Mouse (Mus musculus): ENCODE data around the gene Cblc.

Cblc gene

DNA sequence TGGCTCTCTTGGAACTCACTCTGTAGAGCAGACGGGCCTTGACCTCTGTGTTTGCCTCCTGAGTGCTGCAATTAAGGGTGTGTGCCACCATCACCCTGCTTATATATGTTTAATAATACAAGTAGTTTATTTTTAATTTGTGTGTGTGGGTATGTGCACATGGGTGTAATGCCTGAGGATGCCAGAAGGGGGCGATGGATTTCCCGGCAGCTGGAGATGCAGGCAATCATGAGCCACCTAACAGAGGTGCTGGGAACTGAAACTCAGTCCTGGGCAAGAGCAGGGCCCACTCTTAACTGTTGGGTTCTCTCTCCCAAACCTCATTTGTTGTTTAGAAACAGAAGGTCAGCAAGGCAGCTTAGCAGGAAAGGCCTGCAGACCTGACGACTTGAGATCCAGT is 16.7 kb downstream of the Cblc start:
- DNase-seq, result no peak

DNA sequence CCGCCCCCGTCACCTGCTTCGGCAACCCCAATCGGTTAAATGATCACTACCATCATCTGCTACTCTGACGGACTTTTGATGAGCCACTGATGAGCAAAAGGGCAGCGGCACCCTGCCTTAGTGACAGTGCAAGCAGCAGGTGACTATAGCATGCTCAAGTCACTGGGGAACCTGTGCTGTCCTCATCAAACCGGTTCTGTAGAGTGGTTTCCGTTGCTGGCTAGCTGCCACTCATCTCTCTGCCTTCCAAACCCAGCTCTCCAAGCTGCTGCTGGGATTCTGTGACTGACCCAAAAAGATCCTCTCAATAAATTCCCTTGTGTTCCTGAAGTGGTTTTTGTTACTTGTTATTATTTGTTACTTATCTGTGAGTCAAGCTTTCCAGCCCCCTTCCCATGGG is 18.0 kb downstream of the Cblc start:
- no peak for DNase-seq

GRCm38 (mm10) chr7:19777049-19777723 is 19.4 kb downstream of the Cblc start:
- no peak for DNase-seq

GRCm38 (mm10) chr7:19771682-19772081 is 24.9 kb downstream of the Cblc start:
- no peak for DNase-seq

DNA sequence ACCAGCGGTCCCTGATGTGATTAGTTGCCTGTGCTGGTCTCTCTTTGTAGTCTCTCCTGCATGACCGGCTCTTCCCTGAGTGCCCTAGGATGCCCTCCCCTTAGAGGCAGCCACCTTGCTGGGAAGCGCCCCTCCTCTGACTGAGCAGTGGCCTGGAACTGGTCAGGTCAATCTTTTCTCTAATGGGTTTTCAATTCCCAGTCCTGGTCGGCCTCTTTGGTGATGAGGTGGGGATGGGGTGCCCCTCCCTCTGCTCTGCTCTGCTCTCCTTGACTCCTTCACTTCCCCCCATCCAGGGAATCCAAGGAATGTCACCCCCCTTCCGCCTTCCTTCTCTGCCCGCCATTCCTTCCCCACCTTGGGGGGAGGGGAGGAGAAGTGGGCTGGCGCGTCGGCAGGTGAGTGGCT is 25.6 kb downstream of the Cblc start, which contains the start of gene Bcam:
Bcam (minus strand) TSS at position 33 of the 408 bp plus-strand sequence.
- no peak for DNase-seq

DNA sequence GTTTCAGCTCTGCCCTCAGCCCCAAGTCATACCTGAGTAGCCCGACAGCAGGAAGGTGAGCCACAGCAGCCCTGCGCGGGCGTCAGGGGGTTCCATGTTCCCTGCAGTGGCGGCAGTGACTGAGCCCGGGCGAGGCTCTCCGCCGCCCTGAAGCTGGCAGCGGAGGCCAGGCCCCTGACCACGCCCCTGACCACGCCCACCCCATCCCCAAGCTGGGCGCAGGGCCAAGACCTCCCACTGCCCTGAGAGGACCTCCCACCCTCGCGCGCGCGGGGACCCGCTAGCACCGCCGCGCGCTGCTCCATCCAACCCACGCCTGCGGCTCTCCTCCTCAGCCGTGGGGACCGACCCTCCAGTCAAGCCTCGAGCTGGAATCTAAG is 26.2 kb downstream of the Cblc start:
- no peak for DNase-seq

- no peak for DNase-seq
These were observed 26.9 kb downstream of the Cblc start for GRCm38 (mm10) chr7:19769434-19770374.

- no peak for DNase-seq
These were observed 27.6 kb downstream of the Cblc start for GRCm38 (mm10) chr7:19769001-19769400.

DNA sequence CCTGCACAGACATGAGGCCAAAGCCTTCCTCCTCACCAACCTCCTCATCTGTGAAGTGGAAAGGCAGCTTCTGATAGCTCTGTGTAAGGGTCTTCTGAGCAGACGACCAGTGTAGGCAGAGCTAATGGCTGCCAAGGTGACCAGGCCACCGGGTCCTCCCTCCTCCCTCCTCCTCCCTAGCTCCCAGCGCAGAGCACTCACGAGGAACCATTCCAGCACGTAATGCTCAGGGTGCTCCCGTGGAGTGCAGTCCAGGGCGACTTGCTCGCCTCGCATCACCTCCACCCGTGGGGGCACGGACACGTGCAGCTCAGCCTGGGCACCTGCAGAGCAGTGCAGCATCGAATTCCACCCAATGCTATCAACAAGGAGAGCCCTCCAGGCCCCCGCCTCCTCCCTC is 28.4 kb downstream of the Cblc start:
- no peak for DNase-seq

DNA sequence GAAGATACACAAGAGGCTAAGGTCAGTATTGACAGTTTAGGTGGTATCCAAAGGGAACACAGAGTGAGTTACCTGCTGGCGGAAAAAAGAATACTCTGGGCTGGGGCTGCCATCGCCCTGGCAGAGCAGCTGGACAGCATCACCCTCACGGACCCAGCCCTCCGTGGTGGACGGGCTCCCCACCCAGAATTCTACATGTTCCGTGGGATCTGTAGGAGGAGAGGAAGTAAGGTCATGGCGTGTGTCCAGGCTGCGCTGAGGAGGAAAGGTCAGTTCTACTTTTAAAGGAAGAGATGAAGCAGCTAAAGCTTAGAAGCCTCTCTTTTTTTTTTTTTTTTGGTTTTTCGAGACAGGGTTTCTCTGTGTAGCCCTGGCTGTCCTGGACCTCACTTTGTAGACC is 32.0 kb downstream of the Cblc start:
- no peak for DNase-seq

GRCm38 (mm10) chr7:19763829-19764477 is 32.7 kb downstream of the Cblc start:
- DNase-seq, result no peak

GRCm38 (mm10) chr7:19762283-19762682 is 34.3 kb downstream of the Cblc start:
- no peak for DNase-seq

DNA sequence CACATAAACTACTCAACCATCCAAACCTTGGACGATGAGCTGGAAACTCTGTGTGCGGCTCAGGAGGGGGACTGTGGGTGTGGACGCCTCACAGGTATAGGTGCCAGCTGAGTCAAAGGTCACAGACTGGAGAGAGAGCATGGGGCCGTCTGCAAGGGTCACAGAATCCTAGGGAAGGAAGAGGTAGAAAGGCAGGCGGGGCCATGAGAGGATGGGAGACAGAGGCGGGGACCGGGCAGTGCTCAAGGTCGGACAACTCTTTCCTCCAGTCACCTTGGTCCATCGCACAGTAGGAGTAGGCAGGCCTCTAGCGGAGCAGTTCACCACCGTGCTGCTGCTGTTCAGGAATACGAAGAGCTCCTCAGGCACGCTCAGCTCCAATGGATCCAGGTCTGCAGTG is 36.6 kb downstream of the Cblc start:
- no peak for DNase-seq

DNA sequence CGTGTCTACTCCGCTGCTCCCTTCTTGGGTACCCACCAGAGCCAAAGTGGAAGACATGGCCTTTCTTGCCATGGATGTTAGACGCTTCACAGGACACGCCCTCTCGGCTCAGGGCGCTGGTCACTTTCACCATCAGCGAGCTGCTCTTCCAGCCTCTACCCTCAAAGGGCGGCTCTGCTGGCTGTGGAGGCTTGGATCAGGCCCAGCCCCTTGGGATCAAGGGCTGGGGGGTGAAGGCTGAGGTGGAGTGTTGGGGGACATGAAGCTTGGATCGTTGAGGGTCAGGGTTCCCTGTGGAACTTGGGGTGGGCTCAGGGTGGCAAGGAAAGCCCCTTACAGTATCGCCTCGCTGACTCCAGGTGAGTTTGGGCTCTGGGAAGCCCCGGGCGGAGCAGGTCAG is 38.0 kb downstream of the Cblc start:
- no peak for DNase-seq

DNA sequence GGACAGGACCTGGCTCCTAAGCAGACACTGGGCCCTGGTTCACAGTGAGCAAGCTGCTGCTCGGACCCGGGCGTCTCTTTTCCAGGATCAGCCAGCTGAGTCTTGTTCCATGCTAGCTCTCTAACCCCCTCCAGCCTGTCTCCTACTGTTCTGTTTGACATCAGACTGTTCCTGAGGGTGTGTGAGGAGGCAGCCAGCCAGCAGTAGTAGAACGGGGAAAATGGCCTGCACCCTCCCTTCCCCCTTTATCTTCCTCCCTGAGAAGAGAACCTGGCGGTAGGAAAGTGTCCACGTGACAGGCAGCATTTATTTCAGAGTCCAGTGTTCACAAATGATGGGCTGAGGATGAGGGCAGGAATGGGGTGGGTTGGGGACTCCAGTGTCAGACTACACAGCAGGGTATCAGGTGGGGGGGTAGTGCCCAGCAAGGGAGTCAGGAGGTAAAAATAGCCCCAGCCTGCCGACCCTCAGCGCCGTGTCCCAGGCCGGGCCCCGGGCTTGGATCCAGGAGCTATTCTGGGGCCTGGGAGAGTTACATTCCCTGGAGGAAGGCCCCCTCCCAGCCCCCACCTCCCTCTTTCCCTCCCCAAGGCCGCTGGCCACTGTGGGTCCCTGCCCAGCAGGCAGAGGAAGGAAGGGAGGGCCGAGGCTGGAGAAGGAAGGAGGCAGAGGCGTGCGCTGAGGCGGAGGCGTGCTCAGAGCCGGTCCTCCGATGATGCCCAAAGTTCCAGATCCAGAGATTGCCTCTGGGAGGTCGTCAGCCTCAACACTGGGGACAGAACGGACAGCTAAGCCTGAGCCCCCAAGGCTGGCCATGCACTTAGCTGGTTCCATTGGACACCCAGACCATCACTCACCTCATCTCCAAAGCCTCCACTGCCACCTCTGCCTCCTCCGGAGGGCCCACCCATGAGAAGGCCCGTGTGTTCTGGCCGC is 40.5 kb downstream of the Cblc start:
- no peak for DNase-seq

- DNase-seq, result no peak
These were observed 41.6 kb downstream of the Cblc start for GRCm38 (mm10) chr7:19755008-19755407.

DNA sequence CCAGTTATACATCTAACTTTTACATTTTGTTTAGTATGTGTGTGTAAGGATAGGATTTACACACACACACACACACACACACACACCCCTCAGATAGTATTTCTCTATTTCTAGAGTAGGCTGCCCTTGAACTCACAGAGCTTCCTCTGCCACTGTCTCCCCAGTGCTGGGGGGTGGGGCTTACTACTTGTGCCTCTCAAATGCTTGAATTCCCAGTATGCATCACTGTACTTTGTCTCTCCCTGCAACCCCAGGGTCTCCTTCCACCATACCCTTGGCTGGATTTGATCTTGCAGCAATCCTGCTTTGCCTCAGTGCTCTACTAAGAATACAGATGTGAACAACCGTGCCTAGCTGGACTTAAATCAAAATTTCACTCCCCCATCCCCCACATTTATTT is 42.5 kb downstream of the Cblc start:
- no peak for DNase-seq

DNA sequence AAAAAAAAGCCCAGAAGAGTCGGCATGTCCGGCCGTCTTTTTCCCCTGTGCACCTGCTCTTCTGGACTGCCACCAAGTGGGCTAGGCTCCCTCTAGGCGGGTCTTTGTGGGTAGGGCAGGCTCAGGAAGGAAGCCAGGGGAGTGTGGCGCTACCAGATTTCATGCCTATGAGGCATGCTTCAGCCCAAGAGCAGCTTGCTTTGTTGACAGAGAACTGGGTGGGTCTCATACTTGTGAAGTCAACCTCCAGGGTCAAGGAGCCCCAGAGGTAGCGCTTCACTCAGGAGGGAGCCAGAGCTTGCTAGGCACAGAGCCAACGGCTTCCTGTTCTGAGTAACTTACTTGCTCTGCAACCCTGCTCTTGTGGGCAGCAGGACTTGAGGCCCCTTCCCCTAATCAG is 43.0 kb downstream of the Cblc start:
- DNase-seq, result no peak

DNA sequence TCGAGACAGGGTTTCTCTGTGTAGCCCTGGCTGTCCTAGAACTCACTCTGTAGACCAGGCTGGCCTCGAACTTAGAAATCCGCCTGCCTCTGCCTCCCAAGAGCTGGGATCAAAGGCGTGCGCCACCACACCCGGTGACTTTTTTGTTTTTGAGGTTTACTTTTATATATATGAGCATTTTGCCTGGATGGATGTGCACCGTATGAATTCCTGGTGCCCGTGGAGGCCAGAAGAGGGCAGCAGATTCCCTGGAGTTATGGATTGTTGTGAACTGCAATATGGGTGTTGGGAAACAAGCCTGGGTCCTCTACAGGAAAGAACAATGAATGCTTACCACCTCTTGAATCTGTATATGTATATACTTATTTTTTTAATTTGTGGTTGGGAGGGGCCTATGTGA is 44.0 kb downstream of the Cblc start:
- no peak for DNase-seq

GRCm38 (mm10) chr7:19751070-19751383 is 45.6 kb downstream of the Cblc start:
- no peak for DNase-seq

- DNase-seq, result peak; percentile 42
These were observed 46.2 kb downstream of the Cblc start, which contains the start of gene Nectin2 for GRCm38 (mm10) chr7:19750217-19751069. Nectin2 (minus strand) TSS chr7:19750483.

Measured in cerebellum, adult 11-12 months (tissue).